Mouse (Mus musculus) spleen, postnatal 36 days (tissue): ENCODE measurements at regions not wholly inside any gene's neighbourhood (a gene's known extent, or its start where the extent isn't known, plus 50 kb on each side); places are given as distances from the start of the nearest gene placed in this dataset.
"Not testable (repeated sequence)": the region's sequence is repeated elsewhere in the genome, so short reads cannot be mapped to it uniquely, and the experiment has no call there.

Experiments used
- DNase-seq, 2 experiments: peaks; one replicate each; pipeline ENCODE4 v3.0.0; 2022; ENCODE audit warnings: low spot score in 2 of 2, mixed read lengths in 1 of 2

DNA sequence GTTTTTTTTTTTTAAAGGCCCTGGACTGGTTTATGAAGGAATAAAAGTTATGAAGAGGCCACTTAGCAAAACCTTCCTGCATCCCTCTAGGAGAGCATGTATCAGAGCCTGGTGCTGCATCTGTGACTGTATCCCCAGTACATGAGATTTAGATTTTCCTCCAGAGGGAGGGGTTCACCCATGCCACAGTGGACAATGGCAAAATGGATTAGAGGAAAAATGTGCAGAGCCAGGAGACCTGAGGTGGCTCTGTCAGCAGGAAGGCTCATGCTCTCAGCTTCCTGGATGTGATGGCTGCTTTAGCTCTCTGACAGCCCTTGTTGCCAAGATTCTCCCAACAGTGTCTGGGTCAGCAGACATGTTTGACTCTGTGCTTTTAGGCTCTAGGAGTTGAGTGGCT lies 298.2 kb downstream of the Eipr1 start:
- DNase-seq, result no peak

DNA sequence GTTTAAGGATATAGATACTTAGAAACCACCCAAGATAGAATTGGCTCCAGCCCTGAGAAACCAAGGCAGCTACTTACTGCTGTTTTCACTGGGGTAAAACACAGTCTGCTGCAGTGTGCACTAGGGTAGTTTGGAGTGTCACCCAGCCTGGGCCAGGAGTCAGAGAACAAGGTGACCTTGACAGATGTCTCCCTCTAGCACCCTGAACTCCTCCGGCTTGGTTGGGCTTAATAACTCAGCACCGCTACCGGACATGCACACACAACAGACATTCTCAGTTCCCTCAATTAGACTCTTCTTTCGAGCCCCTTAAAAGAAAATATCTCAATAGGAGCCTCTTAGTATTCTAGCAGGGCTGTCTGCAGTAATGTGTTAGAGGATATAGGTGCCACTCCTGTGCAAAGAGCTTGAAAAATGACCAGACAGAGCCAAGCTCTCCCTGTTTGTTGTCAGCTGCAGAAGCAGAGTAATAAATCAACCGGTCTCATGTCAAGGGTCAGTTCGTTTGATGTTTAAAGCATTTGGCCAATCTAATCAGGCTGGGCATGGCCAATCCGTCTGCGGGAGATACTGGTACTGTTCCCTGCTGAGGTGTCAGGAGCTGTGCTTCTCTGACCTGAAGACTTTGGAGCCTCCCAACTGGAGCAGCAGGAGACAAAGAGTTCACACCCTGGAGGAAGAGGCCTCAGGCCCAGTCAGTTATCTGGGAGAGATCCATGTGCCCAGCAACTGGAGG lies 299.1 kb downstream of the Eipr1 start:
- no peak for DNase-seq

DNA sequence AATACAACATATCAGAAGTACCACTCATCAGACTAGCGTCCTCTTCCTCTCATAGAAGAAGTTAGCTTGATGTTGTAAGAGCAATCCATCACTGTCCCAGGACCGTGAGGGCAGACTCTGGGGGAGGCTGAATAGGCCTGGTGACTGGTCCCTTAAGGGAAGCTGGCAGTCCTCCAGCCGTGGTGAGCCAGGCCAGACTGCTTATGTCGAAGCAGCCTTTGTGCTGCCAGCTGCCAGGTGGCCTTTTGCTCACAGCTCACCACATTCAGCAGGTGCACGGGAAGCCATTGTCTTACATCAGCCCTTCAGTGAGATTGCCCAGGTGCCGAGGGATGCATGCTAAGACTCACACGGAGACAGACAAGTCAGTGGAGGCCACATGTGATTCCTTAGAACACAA lies 302.8 kb downstream of the Eipr1 start:
- no peak for DNase-seq

DNA sequence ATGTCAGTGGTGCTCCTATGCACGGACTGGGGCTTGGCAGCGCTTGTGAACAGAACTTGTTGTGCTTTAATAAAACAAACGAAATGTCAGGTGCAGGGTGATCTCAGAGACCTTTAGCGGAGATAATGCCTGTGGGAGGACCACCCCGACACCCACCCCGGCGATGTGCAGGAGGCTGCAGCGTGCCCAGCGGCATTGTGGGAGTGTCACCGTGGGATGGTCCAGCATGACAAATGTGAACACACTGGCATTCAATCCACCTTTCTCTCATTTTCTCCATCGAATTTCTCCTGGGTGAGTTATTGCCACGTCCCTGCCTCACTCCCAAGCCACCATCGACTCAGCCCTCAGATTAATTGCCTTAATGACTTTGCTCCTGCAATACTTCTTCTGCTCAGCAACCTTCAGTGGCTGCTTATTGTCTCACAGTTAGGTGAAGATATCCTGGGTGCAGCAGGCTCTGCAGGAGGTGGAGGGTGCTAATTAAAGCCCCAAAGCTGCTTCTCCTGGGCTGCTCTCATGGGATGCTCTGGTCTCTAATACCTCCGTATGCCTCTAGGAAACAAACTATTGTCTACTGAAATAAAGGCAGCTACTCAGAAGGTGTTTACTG lies 310.5 kb downstream of the Eipr1 start:
- no peak for DNase-seq

DNA sequence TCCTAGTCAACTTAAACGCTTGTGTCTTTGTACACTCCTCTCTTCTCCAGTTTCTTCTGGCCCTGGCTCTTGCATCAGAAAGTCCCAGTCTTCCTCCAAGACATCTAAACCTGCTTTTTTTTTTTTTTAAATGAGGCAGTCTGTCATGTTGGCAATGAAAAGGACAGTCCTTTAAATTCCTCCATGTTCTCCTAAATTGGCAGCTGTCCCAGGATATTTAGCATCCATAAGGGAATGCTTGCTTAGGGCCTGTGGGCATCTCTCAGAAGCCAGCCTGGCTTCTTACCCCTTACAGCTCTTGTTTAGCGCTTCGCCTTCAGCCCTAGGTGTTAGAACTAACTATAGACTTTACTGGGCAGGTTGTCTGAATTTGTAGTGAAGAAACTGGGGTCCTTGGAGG lies 311.2 kb downstream of the Eipr1 start:
- no peak for DNase-seq

DNA sequence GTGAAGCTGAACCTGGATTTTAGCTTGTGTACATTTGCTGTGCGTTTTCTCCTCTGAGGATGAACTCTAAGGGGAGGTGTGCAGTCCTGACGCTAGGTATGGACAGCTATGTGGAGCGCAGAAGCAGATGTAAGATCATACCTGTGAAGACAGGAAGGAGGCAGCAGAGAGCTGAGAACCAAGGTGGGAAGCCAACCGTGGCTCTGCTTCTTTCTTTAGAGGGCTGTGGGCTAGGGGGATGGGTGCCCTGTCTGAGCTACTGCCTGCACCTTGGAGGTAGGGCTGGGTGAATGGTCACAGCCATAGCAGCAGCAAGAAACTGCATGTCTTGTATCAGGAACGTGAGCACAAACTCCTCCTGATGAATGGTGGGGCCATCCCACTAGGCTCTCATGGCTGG lies 316.6 kb downstream of the Eipr1 start:
- DNase-seq, result no peak

DNA sequence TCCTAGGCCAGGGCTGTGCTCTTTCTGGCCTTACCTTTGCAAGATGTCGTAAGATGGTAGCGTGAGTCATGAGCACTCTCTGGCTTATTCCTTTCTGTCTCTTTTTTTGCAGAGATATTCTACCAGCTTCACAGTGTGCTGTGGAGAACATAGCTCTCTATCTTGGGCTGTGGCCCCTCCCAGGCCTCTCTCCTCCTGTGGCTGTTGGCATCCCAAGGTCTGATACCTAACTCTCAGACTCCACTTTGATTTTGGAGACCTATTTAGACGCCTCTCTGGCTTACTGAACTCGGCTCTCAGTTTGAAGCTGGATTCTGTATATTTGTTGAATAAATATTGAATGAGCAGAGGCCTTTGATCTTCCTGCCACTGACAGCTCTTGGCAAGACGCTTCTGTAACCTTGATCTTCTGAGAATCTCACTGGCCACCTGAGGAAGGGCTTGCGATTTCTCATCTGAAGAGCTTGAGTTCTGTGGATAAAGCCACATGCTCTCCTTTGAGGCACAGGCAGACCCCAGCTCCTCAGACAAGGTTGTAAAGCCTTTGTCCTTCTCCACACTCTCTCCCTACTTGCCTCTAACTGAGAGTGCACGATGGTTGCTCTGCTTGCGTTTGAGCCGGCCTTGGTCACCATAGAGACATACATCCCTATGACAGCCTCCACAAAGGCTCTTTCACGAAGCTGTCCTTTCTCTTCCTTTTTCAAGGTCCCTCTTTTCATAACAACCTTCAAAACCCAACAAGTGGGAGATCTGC lies 323.7 kb downstream of the Eipr1 start:
- DNase-seq, result no peak

DNA sequence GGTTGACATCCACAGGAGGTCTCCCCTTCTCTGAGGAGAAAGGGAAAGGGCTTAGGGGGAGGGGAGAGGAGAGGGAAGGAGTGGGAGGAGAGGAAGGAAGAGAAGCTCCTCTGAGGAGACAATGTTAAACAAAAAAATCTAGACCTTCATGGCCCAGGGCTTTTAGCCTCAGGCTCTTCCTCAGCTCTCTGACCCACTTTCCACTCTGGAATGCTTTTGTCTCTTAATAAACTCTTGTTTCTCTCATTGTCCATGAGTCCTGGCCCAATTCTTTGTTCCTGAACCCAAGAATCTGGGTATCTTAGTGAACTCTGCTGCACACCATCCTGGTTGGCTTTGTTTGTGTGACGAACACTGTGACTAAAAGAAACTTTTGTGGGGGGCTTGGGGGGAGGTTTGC lies 325.0 kb downstream of the Eipr1 start:
- no peak for DNase-seq

DNA sequence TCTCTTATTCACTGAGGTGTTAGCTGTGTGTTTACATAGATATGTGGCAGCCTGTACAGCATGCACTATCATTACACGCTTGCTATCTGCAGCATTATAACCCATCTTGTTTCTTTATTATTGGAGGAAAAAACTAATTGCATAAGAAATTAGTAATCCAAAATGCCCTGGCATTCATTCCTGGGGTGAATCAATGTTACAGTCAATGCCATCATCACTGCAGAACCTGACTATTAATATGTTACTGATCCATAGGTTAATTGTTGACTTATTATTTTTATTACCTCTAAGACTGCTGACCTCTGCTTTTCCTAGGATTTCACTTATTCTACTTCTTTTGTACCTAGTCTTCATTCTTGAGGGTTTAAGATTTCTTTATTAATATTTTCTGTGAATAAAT lies 327.4 kb downstream of the Eipr1 start:
- no peak for DNase-seq

DNA sequence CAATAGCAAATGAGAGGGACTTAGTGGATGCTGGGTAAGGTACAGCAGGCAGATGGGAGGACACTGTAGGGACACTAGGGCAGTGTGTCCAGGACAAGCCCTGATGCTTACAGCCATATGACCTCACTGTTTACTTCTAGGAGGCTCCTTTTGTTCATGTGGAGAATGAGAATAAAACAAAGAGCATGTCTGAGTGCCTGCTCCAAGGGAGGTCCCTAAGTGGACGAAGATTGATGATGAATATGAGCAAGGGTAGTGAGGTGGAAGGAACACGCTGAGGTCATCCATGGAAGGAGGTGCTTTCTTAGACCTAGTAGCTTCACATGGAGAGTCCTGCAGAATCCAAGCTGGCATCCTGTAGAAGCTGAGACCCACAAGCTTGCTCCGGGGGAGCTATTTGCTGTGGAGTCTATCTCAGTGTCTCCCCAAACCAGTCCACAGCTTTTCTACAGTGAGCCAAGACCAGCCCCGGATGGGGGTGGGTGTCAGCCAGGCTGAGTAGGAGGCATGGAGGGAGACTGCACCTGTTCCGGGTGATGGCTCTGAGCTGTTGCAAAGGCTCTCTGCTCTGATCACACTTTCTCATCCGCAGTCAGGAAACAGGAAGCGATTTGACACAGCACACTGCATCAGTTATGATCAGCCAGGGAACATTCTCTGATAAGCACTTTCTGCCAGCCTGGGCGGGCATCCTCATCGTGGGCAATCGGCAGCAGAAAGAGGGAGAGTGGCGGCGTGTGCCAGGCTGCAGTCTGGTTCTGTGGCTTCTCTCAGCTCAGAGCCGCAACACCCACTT lies 332.0 kb downstream of the Eipr1 start:
- no peak for DNase-seq

DNA sequence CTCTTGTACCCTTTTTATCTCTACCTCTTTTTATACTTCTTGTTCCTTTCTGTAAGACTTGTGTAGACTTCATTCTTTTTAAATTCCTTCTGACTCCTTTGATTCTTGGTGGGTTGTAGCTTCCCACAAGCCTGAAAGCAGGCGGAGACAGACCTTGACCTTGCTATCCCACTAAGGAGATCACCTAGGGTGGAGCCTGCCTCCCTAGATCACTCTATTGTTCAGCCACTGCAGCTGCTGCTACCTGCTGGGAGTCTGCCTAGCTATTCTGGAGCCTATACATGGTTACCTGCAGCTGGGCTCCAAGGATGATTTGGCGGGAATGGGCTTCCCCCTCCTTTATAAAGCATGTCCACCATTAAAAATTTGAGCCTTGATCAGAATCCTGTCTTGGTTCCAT lies 335.6 kb downstream of the Eipr1 start:
- not testable (repeated sequence) for DNase-seq

DNA sequence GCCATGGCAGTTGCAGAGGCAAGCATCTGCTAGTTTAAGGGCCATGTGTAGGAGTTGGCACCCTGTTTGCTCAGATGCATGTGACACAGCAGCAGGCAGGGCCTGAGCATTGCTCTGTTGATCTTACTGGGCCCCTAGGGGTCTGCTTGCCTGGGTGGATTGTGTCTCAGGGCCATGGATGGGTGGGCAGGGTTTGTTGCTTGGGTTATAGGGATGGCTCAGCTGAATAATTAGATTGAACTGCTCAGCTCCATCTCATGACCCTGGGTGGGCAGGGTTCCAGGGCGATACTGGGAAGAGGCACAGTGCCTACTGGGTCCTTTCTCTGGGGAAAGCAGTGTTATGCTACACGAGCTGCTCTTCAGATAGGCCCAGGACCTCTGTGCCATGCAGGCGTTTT lies 338.0 kb downstream of the Eipr1 start:
- DNase-seq, result no peak

DNA sequence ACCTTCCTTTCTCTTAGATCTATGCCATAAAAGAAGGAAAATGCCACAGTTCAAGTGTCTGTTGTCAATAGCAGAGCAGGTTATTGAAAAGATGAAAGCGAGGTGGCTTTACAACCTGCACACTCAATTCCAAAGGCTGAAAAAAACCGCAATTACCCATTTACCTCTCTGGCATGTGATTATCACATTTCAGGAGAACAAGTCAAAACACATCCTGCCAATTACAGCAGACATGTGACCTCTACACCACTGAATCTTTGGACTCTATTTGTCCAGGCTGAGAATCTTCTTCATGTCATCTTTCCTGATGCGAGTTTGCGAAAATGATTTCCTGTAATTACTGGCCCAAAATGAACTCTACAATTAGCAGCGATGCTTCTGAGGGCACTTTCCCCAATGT lies 338.8 kb downstream of the Eipr1 start:
- no peak for DNase-seq

DNA sequence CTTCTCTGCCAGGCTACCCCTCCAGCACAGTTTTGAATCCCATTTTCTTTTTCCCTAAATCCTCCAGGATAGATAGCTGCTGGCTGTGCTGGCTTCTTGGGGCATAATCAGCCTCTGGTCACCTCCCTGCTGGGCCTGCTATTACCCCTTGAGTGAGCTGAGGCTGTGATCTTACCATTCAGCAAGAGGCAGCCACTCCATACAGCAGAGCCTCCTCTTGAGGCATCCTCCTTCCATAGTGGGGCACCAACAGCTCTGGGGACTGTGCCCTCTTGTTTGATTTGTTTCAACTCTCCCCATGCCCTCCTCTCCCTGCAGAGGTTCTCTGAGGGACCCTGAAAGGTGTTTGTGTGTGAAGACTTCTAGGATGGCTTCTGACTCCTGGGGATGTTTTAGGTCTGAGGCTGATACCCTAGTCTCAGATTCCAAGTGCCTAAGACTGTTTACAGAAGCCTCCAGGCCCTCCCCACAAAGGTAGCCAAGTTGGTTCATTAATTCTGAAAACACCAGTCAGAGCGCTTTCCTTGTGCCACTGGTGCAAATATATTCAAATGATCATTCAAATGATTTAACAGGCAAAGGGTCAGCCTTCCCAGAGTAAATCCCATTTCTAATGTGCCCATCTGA lies 343.9 kb downstream of the Eipr1 start:
- DNase-seq, result no peak

DNA sequence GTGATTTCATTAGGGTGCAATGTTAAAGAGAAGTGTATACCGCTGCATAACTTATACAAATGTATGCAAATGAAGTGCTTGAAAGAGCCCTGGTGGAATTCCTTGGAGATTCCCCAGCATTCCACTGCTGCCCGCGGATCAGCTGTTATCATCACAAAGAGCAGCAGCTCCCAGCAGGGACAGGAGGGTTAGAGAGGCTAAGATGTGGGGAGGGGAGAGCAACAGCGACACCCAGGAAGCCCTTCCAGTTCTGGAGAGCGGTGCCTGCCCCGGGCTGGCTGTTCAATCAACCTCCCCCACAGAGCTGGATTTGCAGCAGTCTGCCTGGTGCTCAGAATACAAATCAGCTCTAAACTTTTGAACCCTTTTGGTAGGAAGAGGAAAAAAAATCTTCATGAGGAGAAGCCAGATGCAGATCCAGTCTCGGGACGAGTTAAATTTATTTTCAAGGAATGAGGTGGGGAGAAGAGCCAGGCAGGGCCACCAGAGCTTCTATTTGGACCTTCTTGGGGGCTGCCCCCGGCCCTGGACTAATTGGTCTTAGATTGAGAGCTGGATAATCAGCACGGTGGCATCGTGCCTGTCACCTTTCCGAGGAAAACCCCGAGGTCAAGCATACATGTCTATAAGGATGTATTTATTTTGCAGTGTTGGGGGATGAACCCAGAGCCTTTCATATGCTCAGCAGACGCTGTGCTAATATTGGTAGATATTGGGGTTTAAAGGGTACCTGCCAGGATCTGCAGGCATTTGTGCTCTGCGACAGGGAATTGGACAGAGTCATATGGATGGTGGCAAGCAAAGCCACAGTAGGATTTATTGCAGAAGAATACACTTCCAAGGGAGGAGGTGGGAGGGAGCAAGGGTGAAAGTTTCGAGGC lies 344.7 kb downstream of the Eipr1 start:
- no peak for DNase-seq

DNA sequence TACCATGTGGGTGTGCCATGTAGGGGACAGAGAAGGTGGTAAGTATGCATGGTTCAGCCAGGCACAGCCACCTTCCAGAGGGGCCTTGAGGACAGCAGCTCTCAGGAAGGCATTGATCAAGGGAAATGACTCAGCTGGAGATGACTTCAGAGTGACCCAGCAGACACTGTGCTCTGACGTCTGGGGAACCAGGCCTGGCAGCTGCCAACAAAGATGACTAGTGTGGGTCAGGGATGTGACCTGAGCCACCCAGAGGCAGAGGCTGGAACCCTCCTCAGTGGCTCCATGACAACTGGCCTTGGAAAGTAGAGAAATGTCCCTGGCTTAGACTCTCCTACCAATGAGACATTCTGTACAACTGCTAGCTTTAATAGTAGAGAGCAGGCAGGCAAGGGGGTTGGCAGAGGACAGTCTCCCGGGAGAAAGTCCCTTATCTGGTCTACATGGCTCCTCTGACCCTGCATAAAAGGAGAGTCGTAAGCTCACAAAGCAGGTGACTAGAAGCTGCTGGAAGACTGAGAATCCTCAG lies 348.5 kb downstream of the Eipr1 start:
- no peak for DNase-seq

DNA sequence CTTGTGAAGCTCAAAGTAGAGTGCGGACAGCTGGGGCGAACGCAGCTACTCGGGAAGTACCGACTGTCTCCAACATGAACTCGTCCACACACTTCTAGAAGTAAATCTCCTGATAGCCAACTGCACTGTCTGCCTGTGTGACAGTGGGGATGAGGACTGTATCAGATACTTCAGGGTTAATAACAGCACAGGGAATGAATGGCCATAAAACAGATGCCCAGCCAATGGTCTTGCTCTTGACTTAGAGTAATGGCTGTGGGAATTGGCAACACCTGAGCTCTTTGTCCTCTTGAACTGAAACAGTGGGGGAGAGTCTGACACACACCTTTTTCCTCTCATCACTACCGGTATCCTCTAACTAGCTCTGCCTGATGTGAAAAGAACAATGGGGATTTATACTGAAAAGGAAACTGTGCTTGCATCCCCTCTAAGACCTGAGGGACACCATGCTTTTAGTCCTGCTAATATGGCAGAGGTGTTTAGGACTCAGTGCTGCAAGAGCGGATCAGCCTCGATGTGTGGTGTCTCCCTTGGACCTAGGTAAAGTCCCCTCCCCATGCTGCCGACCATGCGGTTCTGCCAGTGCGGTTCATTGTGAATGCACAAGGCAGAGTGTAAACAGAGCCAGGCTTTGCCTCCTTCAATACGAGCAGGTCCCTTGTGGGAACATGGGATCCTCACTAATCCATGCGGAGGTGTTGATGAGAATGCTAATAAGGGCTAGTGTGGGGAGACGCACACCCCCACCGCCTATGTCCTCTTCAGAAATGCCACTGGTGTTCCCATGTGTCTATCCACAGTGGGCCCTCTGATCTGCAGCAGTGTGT lies 355.5 kb downstream of the Eipr1 start:
- DNase-seq, result no peak

DNA sequence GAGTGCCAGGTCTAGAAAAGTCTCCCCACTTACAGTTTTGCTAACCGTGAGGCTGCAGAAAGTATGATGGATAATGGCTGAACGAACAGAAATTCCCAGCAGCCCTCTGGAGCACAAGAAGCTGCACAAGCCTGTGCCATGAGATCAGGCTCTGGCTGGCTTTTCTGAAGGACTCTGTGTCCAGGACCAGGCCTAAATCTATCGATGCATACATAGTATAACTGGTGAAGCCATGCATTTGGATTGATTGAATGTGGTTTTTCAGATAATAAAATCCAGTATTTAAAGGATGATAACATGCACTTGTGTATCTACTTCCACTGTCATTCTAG lies 356.1 kb downstream of the Eipr1 start:
- DNase-seq, result no peak

DNA sequence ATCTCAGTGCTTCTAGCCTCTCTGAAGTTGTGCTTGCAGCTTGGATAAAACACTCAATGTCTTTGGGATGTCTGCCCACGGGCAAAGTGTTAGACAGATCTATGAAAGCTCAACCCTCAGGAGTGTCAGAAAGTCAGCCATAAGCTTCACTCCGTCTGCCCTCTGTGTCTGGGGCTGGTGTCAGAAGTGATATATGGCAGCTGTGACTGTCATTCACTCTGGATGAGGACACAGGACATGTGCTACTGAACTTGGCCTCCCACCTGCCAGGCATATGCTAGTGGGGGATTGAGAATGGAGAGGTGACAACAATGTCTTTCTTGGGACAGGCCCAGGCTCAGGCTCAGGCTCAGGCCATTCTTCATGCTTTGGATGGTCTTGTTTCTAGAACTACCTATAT lies 366.7 kb downstream of the Eipr1 start:
- DNase-seq, result no peak

DNA sequence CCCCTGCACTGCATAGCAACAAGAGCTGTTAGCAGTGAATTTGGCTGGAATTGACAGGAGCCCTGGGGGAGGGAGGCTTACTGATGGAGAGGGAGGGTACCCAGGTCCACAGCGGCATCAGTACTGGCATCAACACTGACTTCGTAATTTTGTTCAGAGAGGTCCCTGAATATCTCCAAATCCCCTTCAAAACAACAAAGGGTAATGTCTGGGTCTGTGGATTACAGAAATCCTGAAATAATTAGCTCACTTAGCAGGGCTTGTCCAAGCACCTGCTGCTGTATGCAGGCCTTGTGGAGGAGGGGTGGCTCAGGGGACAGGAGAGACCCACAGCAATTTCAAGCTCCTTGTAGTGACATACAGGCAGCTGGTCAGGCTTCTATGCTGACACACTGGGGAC lies 369.6 kb downstream of the Eipr1 start:
- DNase-seq, result no peak
